Mouse (Mus musculus) frontal cortex, postnatal 10 days (tissue): ENCODE data around the gene Sntb2.

Experiments used
- DNase-seq, 2 experiments: peaks; one replicate each; pipeline ENCODE4 v3.0.0; 2022; ENCODE audit warnings: low spot score in 2 of 2, mixed read lengths in 1 of 2

Gene Sntb2

GRCm38 (mm10) chr8:106929155-106929913 is 6.2 kb upstream of the Sntb2 start:
- DNase-seq: no peak

GRCm38 (mm10) chr8:106929921-106930320 is 5.6 kb upstream of the Sntb2 start:
- DNase-seq: no peak

- peak in 1 of 2 experiments; percentile 11 for DNase-seq
These were observed 3.0 kb upstream of the Sntb2 start for GRCm38 (mm10) chr8:106932376-106933065.

GRCm38 (mm10) chr8:106933506-106934143 is 1.9 kb upstream of the Sntb2 start:
- no peak for DNase-seq

GRCm38 (mm10) chr8:106934226-106934977 is 1.1 kb upstream of the Sntb2 start:
- no peak for DNase-seq

GRCm38 (mm10) chr8:106935899-106936477 is 438 bp downstream of the Sntb2 start:
- peak in 1 of 2 experiments; percentile 33 for DNase-seq

GRCm38 (mm10) chr8:106936478-106937051 is 1.0 kb downstream of the Sntb2 start:
- DNase-seq: no peak

- no peak for DNase-seq
These were observed 1.7 kb downstream of the Sntb2 start for GRCm38 (mm10) chr8:106937081-106937800.

- no peak for DNase-seq
These were observed 6.3 kb downstream of the Sntb2 start for GRCm38 (mm10) chr8:106941806-106942205.

- no peak for DNase-seq
These were observed 8.4 kb downstream of the Sntb2 start for GRCm38 (mm10) chr8:106943874-106944418.

GRCm38 (mm10) chr8:106944756-106945155 is 9.2 kb downstream of the Sntb2 start:
- DNase-seq: no peak

- no peak for DNase-seq
These were observed 13.2 kb downstream of the Sntb2 start for GRCm38 (mm10) chr8:106948678-106949243.

GRCm38 (mm10) chr8:106951707-106952106 is 16.2 kb downstream of the Sntb2 start:
- no peak for DNase-seq

GRCm38 (mm10) chr8:106953571-106953970 is 18.0 kb downstream of the Sntb2 start:
- no peak for DNase-seq

GRCm38 (mm10) chr8:106957086-106957485 is 21.5 kb downstream of the Sntb2 start:
- no peak for DNase-seq

GRCm38 (mm10) chr8:106958212-106958611 is 22.7 kb downstream of the Sntb2 start:
- DNase-seq: no peak

- no peak for DNase-seq
These were observed 24.1 kb downstream of the Sntb2 start for GRCm38 (mm10) chr8:106959626-106960025.

GRCm38 (mm10) chr8:106962322-106962721 is 26.8 kb downstream of the Sntb2 start:
- no peak for DNase-seq

GRCm38 (mm10) chr8:106963365-106963764 is 27.8 kb downstream of the Sntb2 start:
- no peak for DNase-seq

- no peak for DNase-seq
These were observed 29.0 kb downstream of the Sntb2 start for GRCm38 (mm10) chr8:106964573-106964972.
